Mouse (Mus musculus) C2C12 (cell line): Measurements from ENCODE around the gene Ror1. TPM values are rescaled to one million over a fixed set of nuclear protein-coding genes. Genes with fewer than 3 reads are reported as not detected.

Source experiments
- H3K27me3 ChIP-seq: one replicate; pipeline ENCODE4 v1.6.1; 2011; ENCODE audit not compliant: control insufficient read depth, insufficient read depth, insufficient read length
- H3K36me3 ChIP-seq: one replicate; pipeline ENCODE4 v1.6.1; 2011; ENCODE audit not compliant: control insufficient read depth, insufficient read depth
- H3K4me3 ChIP-seq: one replicate; pipeline ENCODE4 v1.5.1; 2011; ENCODE audit warnings: mild to moderate bottlenecking, control low read depth; ENCODE audit not compliant: poor library complexity, insufficient read depth, severe bottlenecking
- H3K79me2 ChIP-seq: one replicate; pipeline ENCODE4 v1.6.1; 2011; ENCODE audit not compliant: control insufficient read depth, insufficient read depth
- H3K79me3 ChIP-seq: one replicate; pipeline ENCODE4 v1.6.1; 2011; ENCODE audit warnings: low read depth, control low read depth
- H3ac ChIP-seq: one replicate; pipeline ENCODE3; 2011; ENCODE audit warnings: low read depth; ENCODE audit not compliant: control insufficient read depth, insufficient read length
- CEBPB ChIP-seq: IDR thresholded peaks from one replicate; pipeline ENCODE4 v1.6.1; 2011; ENCODE audit warnings: low read depth, mild to moderate bottlenecking, control low read depth, moderate library complexity
- CTCF ChIP-seq: IDR thresholded peaks from one replicate; pipeline ENCODE4 v1.5.1; 2011; ENCODE audit not compliant: control insufficient read depth, insufficient read depth, insufficient read length
- FOSL1 ChIP-seq: IDR thresholded peaks from one replicate; pipeline ENCODE4 v1.8.0; 2011; ENCODE audit warnings: mild to moderate bottlenecking, low read length; ENCODE audit not compliant: poor library complexity, insufficient read depth, severe bottlenecking
- MAX ChIP-seq: IDR thresholded peaks from one replicate; pipeline ENCODE4 v1.6.1; 2011; ENCODE audit warnings: mild to moderate bottlenecking, control low read depth
- MYOD1 ChIP-seq: IDR thresholded peaks from one replicate; pipeline ENCODE4 v1.6.1; 2011; ENCODE audit warnings: low read depth; ENCODE audit not compliant: control insufficient read depth, insufficient read length
- MYOG ChIP-seq: IDR thresholded peaks from one replicate; pipeline ENCODE4 v1.6.1; 2011; ENCODE audit not compliant: control insufficient read depth, insufficient read length; ENCODE audit errors: extremely low read depth
- USF1 ChIP-seq: IDR thresholded peaks from one replicate; pipeline ENCODE4 v1.6.1; 2011; ENCODE audit warnings: low read depth, mild to moderate bottlenecking, control low read depth, moderate library complexity
- polyA plus RNA-seq: library from polyadenylated mRNA; unstranded; fragments of >200 nt; fragmentation: generic; extraction: Trizol; gene quantifications from one replicate; pipeline ENCODE4 v1.2.1, GENCODE M21; 2012; ENCODE audit warnings: missing spikeins

Gene Ror1
- polyA plus RNA-seq, 1 experiment: 0.04 TPM

DNA sequence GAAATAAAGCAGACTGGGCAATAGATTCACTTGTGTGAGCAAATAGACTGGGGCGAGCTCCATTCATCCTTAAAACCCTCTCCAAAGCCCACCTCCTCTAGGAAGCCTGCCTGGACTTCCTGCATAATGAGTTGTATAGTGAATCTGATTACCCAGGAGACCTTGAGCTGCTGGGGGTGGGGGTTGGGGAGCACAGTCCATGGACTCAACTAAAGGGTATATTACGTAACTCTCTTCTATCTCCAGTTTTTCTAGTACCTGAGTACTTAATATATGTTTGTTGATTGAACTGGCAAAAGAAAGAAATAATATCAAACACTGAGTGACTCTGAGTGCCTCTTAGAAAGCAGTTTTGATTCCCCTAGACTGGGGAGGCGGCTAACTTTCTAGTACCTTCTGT, 128.4 kb downstream of the Ror1 start:
- Histone ChIP-seq H3K36me3 (no peaks in the 10 kb centered on the region), H3K27me3 (no peaks in the 10 kb centered on the region), H3K79me3 (no peaks in the 10 kb centered on the region), H3K79me2 (no peaks in the 10 kb centered on the region), H3K4me3 (no peak overlapping the region), H3ac (no peak overlapping the region)
- TF ChIP-seq MAX: no peak
- no peak for TF ChIP-seq CEBPB
- no peak for TF ChIP-seq FOSL1
- no peak for TF ChIP-seq MYOD1
- no peak for TF ChIP-seq MYOG
- TF ChIP-seq CTCF: no peak
- TF ChIP-seq USF1: no peak

DNA sequence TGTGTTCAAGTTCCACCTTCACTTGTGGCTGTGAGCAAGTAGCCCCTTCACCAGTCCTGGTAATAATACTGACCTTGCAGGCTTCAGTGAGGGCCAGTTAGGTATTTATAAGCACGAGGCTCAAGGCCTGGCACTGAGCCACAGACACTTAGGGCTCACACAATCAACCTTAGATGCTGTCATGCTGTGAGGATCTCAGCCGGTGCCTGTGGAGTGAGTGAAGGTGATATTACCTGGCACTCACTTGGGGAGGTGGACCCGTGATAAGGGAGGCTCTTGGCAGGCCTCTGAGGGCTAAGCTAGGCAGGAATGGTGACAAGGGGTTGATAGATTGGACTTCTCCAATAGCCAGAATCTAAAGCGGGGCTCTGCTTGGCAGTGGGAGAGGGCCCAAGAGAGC, 131.0 kb downstream of the Ror1 start:
- no peaks in the 10 kb centered on the region for H3K36me3 ChIP-seq
- H3K79me2 ChIP-seq: no peaks in the 10 kb centered on the region
- TF ChIP-seq MYOD1 (no peak), MAX (no peak), FOSL1 (no peak)
- no peaks in the 10 kb centered on the region for H3K79me3 ChIP-seq
- no peak overlapping the region for H3K4me3 ChIP-seq
- H3K27me3 ChIP-seq: no peaks in the 10 kb centered on the region
- H3ac ChIP-seq: no peak overlapping the region

DNA sequence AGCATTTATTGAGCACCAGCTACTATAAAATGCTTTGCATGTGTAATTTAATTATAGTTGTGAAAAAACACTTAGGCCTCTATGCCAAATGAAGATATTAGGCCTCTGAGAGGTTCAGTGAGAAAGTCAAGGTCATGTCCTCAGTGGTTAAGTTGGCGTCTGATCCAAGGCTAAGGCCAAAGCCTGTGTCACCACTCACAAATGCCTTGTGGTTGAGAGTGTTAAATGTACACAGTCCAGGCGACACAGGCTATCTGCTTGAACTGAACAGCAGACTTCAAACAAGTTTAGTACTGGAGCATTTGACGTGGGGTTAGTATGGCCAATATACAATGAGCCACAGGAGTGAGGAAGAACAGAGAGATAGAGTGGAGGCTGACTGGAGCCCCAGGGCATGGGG, 132.5 kb downstream of the Ror1 start:
- H3K36me3 ChIP-seq: no peaks in the 10 kb centered on the region
- H3ac ChIP-seq: no peak overlapping the region
- H3K79me3 ChIP-seq: no peaks in the 10 kb centered on the region
- no peaks in the 10 kb centered on the region for H3K79me2 ChIP-seq
- TF ChIP-seq MYOG (no peak), CTCF (no peak), MAX (no peak), USF1 (no peak), MYOD1 (no peak), FOSL1 (no peak), CEBPB (no peak)
- H3K27me3 ChIP-seq: no peaks in the 10 kb centered on the region
- no peak overlapping the region for H3K4me3 ChIP-seq

DNA sequence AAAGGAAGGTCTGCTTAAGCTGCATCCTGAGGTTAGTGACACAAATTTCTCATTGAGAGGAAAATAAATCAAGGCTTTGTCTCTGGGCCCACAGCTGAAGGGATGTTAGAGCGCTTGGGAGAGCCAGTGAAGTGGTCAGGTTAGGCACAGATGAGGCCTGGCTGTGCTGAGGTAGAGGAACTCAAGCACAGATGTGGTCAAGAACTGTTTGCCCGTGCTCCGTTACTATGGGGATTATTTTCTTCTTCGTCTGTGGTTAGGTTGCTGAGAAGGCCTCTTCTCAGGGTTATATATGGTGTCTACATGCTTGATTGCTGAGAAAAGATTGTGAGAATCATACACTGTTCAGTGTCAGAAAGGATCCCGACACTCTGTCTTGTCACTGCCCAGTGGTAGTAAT, 134.7 kb downstream of the Ror1 start:
- TF ChIP-seq CTCF (no peak), MYOG (no peak), MAX (no peak), CEBPB (no peak), MYOD1 (no peak), USF1 (no peak), FOSL1 (no peak)
- no peak overlapping the region for H3ac ChIP-seq
- no peaks in the 10 kb centered on the region for H3K79me2 ChIP-seq
- no peaks in the 10 kb centered on the region for H3K79me3 ChIP-seq
- no peaks in the 10 kb centered on the region for H3K36me3 ChIP-seq
- no peak overlapping the region for H3K4me3 ChIP-seq
- no peaks in the 10 kb centered on the region for H3K27me3 ChIP-seq

DNA sequence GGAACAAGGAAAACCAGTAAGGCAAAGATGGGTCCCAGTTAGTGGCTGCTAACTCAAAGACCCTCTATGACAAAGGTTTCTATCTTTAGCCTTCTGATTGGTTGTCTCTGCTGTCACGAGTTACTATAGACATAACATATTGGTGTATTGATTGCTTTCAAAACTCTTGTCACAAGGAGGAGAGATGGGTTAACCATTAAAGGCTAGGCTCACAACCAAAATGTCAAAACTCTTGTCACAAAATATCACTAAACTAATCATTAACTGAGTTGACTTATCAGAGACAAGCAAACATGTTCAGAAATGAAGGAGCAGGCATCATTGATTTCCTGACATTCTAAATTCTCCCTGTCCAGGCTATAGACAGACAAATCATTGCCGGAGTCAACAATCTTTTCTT, 135.4 kb downstream of the Ror1 start:
- Histone ChIP-seq H3K4me3 (no peak overlapping the region), H3K27me3 (no peaks in the 10 kb centered on the region)
- no peak for TF ChIP-seq USF1
- no peak for TF ChIP-seq CTCF
- TF ChIP-seq MAX: no peak

DNA sequence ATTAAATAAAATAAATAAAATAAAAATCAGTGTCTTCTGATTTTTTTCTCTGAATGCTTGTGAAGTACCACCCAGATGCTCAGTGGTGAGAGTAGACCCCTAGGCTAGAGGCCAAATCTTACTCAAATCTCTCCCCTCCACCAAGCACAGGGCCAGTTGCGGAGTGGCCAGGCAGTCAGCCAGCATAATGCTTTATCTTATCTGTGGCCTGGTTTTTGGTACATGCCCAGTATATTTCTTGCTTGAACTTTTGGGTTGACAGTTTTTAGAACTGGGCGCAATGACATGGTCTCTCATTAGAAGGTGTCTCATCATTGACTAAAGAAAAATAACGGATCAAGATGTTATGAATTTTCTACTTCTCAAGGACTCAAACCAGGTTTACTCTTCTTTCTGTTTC, 136.3 kb downstream of the Ror1 start:
- H3K27me3 ChIP-seq: no peaks in the 10 kb centered on the region
- no peaks in the 10 kb centered on the region for H3K36me3 ChIP-seq
- H3ac ChIP-seq: no peak overlapping the region
- TF ChIP-seq CTCF: no peak
- no peak for TF ChIP-seq CEBPB
- TF ChIP-seq MYOD1: no peak
- TF ChIP-seq MYOG: no peak
- TF ChIP-seq FOSL1: no peak
- no peak for TF ChIP-seq MAX
- TF ChIP-seq USF1: no peak
- no peaks in the 10 kb centered on the region for H3K79me2 ChIP-seq
- H3K4me3 ChIP-seq: no peak overlapping the region
- H3K79me3 ChIP-seq: no peaks in the 10 kb centered on the region

More for the DNA sequence above, 135.4 kb downstream of the Ror1 start:
- Histone ChIP-seq H3K79me2 (no peaks in the 10 kb centered on the region), H3K36me3 (no peaks in the 10 kb centered on the region), H3K79me3 (no peaks in the 10 kb centered on the region), H3ac (no peak overlapping the region)
